Mouse (Mus musculus) heart, adult 2 months (tissue): ENCODE results near the gene Zfyve1. TPM values are rescaled to one million over a fixed set of nuclear protein-coding genes. Genes with fewer than 3 reads are reported as not detected.

Experiments
- DNase-seq, 2 experiments: peaks; one replicate each; pipeline ENCODE4 v3.0.0; 2021
- H3K27ac ChIP-seq: fragments of 200-600 bp; 2 replicates; pipeline ENCODE4 v1.8.1; 2022
- H3K27me3 ChIP-seq: fragments of 200-500 bp; 2 replicates; pipeline ENCODE4 v1.6.1; 2012; ENCODE audit warnings: mild to moderate bottlenecking, low read length, inconsistent platforms, mixed read lengths; ENCODE audit not compliant: control insufficient read depth, insufficient read depth
- H3K36me3 ChIP-seq: fragments of 200-500 bp; 2 replicates; pipeline ENCODE4 v1.6.1; 2012; ENCODE audit warnings: low read length, inconsistent platforms; ENCODE audit not compliant: control insufficient read depth, insufficient read depth
- H3K4me1 ChIP-seq: fragments of 200-500 bp; 2 replicates; pipeline ENCODE4 v1.6.1; 2011; ENCODE audit warnings: low read length; ENCODE audit not compliant: control insufficient read depth, insufficient read depth
- H3K4me3 ChIP-seq: fragments of 200-600 bp; 2 replicates; pipeline ENCODE4 v1.8.1; 2022
- H3K79me2 ChIP-seq: fragments of 200-500 bp; replicated peaks from 2 replicates; pipeline ENCODE4 v1.6.1; 2012; ENCODE audit warnings: mild to moderate bottlenecking, inconsistent platforms, low read length, moderate library complexity, mixed read lengths; ENCODE audit not compliant: control insufficient read depth, insufficient read depth
- H3K9ac ChIP-seq: fragments of 200-500 bp; 2 replicates; pipeline ENCODE4 v1.6.1; 2012; ENCODE audit warnings: low read depth, mild to moderate bottlenecking, control low read depth, inconsistent platforms, low read length, mixed read lengths
- CTCF ChIP-seq: fragments of 200-600 bp; IDR thresholded peaks from 2 replicates; pipeline ENCODE4 v1.8.1; 2022; ENCODE audit warnings: antibody characterized with exemption, mild to moderate bottlenecking, moderate library complexity
- EP300 ChIP-seq: fragments of 200-500 bp; IDR thresholded peaks from 2 replicates; pipeline ENCODE4 v1.6.1; 2011; ENCODE audit warnings: low read depth, low read length, control low read depth; ENCODE audit not compliant: insufficient read depth
- POLR2A ChIP-seq: fragments of 200-500 bp; IDR thresholded peaks from 2 replicates; pipeline ENCODE4 v1.6.1; 2011; ENCODE audit warnings: mild to moderate bottlenecking, low read depth, low read length, control low read depth; ENCODE audit not compliant: insufficient read depth
- WGBS: fragments of 180-500 bp; shearing (Covaris S2); methylation state at CpG from one replicate; pipeline ENCODE4 v1.1.7; 2018; 5-methylcytosine and 5-hydroxymethylcytosine counted together
- intact Hi-C: fragments of 180-260 bp; cut with DNase I; formaldehyde crosslinking; loops from one replicate; pipeline ENCODE4 v1.15.1; 2025
- polyA plus RNA-seq: library from polyadenylated mRNA; depleted of rRNA; stranded (reverse); fragments of >200 nt; gene quantifications from 2 replicates; pipeline ENCODE4 v1.2.3, GENCODE M21; 2012
- total RNA-seq, 2 experiments: library from RNA; stranded (reverse); gene quantifications; 2 replicates each; pipeline ENCODE4 v1.2.3; 2021

Zfyve1 gene
- total and polyA plus RNA-seq, 3 experiments, result 10.0 to 15.3 (median 13.4) TPM

- Histone ChIP-seq H3K27me3 (no peaks in the 10 kb centered on the region), H3K4me3 (no peak overlapping the region), H3K4me1 (peaks cover 6% of the 10 kb centered on the region), H3K79me2 (no peaks in the 10 kb centered on the region; the same call in 1 of the 2 replicates), H3K9ac (no peak overlapping the region), H3K27ac (no peak overlapping the region), H3K36me3 (peaks cover 8% of the 10 kb centered on the region)
- intact Hi-C loops, result no loop called here
- no peak for DNase-seq
- WGBS, result 97% methylated on average over 2 of the region's 2 CpGs
- no peak for TF ChIP-seq EP300
- TF ChIP-seq CTCF, result no peak
- TF ChIP-seq POLR2A, result no peak
Measured at GRCm38 (mm10) chr12:83578356-83578755, 18.7 kb downstream of the Zfyve1 start.

DNA sequence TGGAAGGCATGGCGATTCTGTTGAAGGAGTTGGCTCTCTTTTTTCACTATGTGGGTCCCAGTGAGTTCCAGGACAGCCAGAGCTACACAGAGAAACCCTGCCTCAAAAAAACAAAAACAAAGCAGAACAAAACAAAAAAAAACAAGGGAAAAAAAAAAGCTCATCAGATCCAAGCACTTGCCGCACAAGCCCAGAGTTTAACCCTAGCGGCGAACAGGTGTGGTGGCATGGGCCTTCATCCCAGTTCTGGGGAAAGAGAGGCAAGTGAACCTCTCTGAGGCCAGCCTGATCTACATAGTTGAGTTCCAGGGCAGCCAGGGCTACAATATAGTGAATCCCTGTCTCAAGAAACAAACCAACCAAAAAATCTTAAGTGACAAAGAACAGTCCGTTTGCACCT, 19.6 kb downstream of the Zfyve1 start:
- H3K4me3 ChIP-seq, result no peak overlapping the region
- peaks cover 6% of the 10 kb centered on the region for H3K4me1 ChIP-seq
- H3K36me3 ChIP-seq, result peaks cover 8% of the 10 kb centered on the region
- TF ChIP-seq CTCF (no peak), POLR2A (no peak), EP300 (no peak)
- intact Hi-C loops, result no loop called here
- H3K27ac ChIP-seq, result no peak overlapping the region
- WGBS, result 98% methylated on average over 5 of the region's 5 CpGs
- no peak for DNase-seq
- H3K79me2 ChIP-seq, result no peaks in the 10 kb centered on the region; the same call in 1 of the 2 replicates
- H3K9ac ChIP-seq, result no peak overlapping the region
- H3K27me3 ChIP-seq, result no peaks in the 10 kb centered on the region

- no peak overlapping the region for H3K27ac ChIP-seq
- H3K4me3 ChIP-seq, result no peak overlapping the region
- no peaks in the 10 kb centered on the region for H3K27me3 ChIP-seq
- DNase-seq, result no peak
- H3K36me3 ChIP-seq, result peaks cover 3% of the 10 kb centered on the region; the same call in 1 of the 2 replicates
- no peak overlapping the region for H3K9ac ChIP-seq
- intact Hi-C loops, result no loop called here
- no peaks in the 10 kb centered on the region; the same call in 1 of the 2 replicates for H3K79me2 ChIP-seq
- H3K4me1 ChIP-seq, result no peaks in the 10 kb centered on the region
- WGBS, result 59% methylated on average over 5 of the region's 5 CpGs
- TF ChIP-seq EP300, result no peak
- no peak for TF ChIP-seq CTCF
Measured at GRCm38 (mm10) chr12:83572717-83573116, 24.3 kb downstream of the Zfyve1 start.

- Histone ChIP-seq H3K27me3 (no peaks in the 10 kb centered on the region), H3K27ac (no peak overlapping the region), H3K79me2 (no peaks in the 10 kb centered on the region), H3K9ac (no peak overlapping the region), H3K4me3 (no peak overlapping the region), H3K4me1 (no peaks in the 10 kb centered on the region), H3K36me3 (peaks cover 3% of the 10 kb centered on the region; the same call in 1 of the 2 replicates)
- DNase-seq, result no peak
- WGBS, result 90% methylated on average over 3 of the region's 3 CpGs
- intact Hi-C loops, result no loop called here
- TF ChIP-seq CTCF, result no peak
Measured at GRCm38 (mm10) chr12:83569866-83570265, 27.2 kb downstream of the Zfyve1 start.

- H3K27ac ChIP-seq, result no peak overlapping the region
- 95% methylated on average over 3 of the region's 3 CpGs for WGBS
- H3K27me3 ChIP-seq, result no peaks in the 10 kb centered on the region
- no peaks in the 10 kb centered on the region for H3K79me2 ChIP-seq
- DNase-seq, result no peak
- no peak for TF ChIP-seq POLR2A
- no peak for TF ChIP-seq EP300
- TF ChIP-seq CTCF, result no peak
- intact Hi-C loops, result no loop called here
- no peaks in the 10 kb centered on the region; the same call in 1 of the 2 replicates for H3K36me3 ChIP-seq
- no peaks in the 10 kb centered on the region for H3K4me1 ChIP-seq
- no peak overlapping the region for H3K4me3 ChIP-seq
- no peak overlapping the region for H3K9ac ChIP-seq
Measured at GRCm38 (mm10) chr12:83562589-83562988, 34.4 kb downstream of the Zfyve1 start.

- no peak for DNase-seq
- no peak overlapping the region for H3K4me3 ChIP-seq
- 76% methylated on average over 6 of the region's 6 CpGs for WGBS
- H3K4me1 ChIP-seq, result no peaks in the 10 kb centered on the region
- intact Hi-C loops, result no loop called here
- H3K36me3 ChIP-seq, result no peaks in the 10 kb centered on the region; the same call in 1 of the 2 replicates
- TF ChIP-seq CTCF, result no peak
- TF ChIP-seq POLR2A, result no peak
- no peak for TF ChIP-seq EP300
- no peak overlapping the region for H3K9ac ChIP-seq
- H3K27ac ChIP-seq, result no peak overlapping the region
- no peaks in the 10 kb centered on the region for H3K27me3 ChIP-seq
- no peaks in the 10 kb centered on the region for H3K79me2 ChIP-seq
Measured at GRCm38 (mm10) chr12:83560189-83560588, 36.8 kb downstream of the Zfyve1 start.
